Mouse (Mus musculus) testis, adult 2 months (tissue): ENCODE results near the gene Nxn.

Experiments
- CTCF ChIP-seq: fragments of 200-500 bp; IDR thresholded peaks from 2 replicates; pipeline ENCODE4 v1.5.1; 2012; ENCODE audit warnings: low read depth, mild to moderate bottlenecking, inconsistent platforms, low read length, moderate library complexity; ENCODE audit not compliant: control insufficient read depth, insufficient read depth, insufficient replicate concordance
- POLR2A ChIP-seq: fragments of 200-500 bp; IDR thresholded peaks from 2 replicates; pipeline ENCODE4 v1.6.1; 2012; ENCODE audit warnings: low read depth, mild to moderate bottlenecking, inconsistent platforms, low read length, moderate library complexity; ENCODE audit not compliant: control insufficient read depth

- TF ChIP-seq POLR2A = no peak
- TF ChIP-seq CTCF = no peak
These were observed 140.4 kb downstream of the Nxn start for GRCm38 (mm10) chr11:76258511-76258910.
